Mouse (Mus musculus) common myeloid progenitor, adult 5-6 weeks (primary cell): ENCODE data around the gene Rnasek. TPM values are rescaled to one million over a fixed set of nuclear protein-coding genes. Genes with fewer than 3 reads are reported as not detected.

Experiments
- ATAC-seq: replicated peaks from 2 replicates; pipeline ENCODE4 v1.8.0; 2016; ENCODE audit warnings: low read depth, mild to moderate bottlenecking, moderate TSS enrichment, inconsistent platforms; ENCODE audit not compliant: poor library complexity, severe bottlenecking
- total RNA-seq: library from RNA; stranded (forward); fragments of 200-1000, 187-1606 nt; gene quantifications from 2 replicates; pipeline ENCODE4 v1.2.3, GENCODE M21; 2017

The Rnasek gene
- total RNA-seq, 1 experiment from 2014 or later: 25.7 TPM

DNA sequence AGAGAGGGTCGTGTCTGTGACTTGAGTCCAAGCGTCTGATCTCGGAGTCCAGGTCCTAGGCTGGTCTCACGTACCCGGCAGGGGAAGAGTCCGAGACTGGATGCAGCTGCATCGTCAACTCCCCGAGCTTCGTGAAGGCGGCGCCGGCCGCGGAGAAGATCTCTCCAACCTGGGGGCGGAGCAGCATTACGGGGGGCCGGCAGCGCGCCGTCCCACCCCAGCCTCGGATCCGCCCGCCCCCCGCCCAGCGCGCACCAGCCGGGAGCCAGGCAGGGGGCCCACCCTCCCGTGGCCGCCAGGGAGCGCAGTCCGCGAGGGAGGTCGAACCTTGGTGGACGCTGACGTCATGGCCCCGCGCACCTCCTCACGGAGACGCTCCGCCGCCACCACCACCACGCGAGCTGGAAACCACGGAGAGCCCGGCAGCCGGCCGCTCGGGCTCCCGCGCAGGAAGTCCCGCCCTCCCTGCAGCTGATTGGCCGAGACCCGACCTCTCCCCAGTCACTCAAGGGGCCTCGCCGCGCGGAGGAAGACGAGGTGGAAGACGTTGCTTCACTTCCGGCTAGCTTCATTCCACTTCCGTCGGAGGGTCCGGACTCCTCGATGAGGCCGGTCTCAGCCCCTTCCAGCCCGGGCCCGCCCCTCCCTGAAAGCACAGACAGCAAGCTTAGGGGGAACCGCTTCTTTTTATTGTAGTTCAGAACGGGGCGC lies 2.0 kb downstream of the Rnasek start, which contains the start of gene 0610010K14Rik:
Gene 0610010K14Rik, minus strand, starts transcription at position 458 of the 711 bp plus-strand sequence.
- ATAC-seq: peak; percentile 83

DNA sequence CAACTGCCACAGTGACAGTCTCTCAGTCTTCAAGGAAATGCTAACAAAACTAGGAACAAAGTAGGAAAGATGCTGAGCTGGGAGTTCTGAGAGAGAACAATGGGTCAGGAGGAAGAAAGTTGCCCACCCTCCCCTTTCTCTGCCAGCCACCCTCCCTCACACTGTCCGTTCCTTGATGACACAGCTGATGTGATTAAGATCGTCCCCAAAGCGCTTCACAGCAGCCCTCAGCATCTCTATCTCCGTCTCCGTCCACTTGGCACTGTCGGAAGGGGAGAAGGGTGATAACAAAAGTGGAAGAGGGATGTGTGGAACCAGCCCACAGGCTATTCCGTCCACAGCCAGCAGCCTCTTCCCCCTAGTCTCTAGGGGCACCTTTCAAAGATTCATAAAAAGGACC lies 2.9 kb downstream of the Rnasek start:
- no peak for ATAC-seq

DNA sequence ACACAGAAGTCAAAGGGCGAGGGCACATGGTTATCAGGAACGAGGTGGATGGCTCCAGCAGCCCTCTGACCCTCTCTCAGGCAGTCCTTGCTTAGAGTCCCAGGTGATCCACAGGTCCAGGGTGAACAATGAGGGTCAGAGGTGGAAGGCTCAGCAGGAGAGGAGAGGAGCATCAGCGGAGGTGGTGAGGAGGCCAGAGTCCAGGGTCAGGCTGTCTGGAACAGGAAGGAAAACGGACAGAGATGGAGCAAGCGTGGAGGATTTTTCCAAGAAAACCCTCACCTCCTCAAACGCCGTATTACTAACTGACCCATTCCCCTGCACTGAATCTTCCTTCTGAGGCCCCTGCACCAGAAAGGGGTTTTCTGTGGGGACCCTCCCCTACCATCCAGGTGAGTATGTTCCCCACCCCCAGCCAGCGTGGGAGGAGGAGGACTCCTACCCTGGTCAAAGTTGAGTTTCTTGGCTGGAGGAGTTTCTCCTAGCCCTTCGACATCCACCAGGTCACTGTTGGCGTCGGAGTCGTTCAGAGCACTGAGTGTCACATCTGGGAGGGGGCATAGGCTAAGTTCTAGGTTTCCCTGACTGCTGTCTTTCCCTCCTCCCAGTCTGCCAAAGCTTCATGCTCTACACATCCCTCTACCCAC lies 4.3 kb downstream of the Rnasek start:
- ATAC-seq: no peak

DNA sequence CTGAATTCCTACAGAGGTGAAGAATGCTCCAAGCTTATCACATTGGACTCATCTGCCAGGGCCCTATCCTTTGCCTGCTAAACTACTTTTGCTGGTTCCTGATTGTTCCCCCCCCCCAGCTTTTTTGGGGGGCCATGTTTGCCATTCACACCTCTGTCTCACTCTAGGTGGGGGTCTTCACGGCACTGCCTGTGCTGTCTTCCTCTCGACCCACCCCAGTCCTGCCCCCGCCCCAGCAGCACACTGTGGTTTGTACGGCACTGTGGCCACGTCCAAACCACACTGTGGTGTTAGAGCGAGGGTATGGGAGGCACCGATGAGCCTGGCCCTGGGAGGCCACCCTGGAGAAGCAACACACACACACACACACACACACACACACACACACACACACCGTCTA lies 5.1 kb downstream of the Rnasek start:
- no peak for ATAC-seq

DNA sequence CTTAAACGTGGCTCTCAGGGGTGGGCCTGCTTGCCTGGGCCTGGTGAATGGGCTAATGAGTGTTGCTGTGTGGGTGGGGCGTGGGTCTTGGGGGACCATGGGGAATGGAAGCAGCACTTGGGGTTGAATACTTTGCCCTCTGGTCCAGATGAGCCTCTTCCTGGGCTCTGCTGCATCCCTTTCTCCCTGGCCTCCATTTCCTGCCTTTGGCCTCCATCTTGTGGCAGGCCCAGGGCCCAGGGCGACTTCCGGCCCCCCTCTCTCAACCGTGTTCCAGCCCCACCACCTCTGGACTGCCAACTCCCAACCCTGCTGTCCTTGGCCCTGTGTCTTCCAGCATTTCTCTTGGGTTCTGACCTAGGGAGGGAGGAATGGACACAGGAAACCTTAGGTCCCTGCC lies 5.6 kb downstream of the Rnasek start:
- no peak for ATAC-seq

GRCm38 (mm10) chr11:70233016-70233415 lies 6.6 kb downstream of the Rnasek start:
- no peak for ATAC-seq

DNA sequence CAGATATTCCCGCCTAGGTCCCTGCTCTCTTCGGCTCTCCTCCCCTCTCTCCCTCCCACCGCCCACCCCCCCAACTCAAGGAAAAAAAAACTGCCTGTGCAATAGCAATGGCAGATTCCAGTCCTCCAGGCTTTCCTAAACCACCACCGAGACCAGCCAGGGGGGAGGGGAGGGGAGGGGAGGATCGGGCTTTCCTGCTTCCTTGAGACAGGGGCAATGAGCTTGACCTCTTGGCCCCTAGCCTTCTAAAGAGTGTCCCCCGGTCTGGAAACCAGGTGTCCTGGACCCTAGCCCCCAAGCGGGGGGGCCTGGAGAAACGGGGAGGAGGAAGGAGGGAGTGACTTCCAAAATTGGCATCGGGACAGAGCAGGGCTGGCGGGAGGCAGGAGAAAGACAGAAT lies 7.1 kb downstream of the Rnasek start:
- ATAC-seq: no peak

GRCm38 (mm10) chr11:70230239-70230727 lies 9.4 kb downstream of the Rnasek start:
- peak; percentile 89 for ATAC-seq

DNA sequence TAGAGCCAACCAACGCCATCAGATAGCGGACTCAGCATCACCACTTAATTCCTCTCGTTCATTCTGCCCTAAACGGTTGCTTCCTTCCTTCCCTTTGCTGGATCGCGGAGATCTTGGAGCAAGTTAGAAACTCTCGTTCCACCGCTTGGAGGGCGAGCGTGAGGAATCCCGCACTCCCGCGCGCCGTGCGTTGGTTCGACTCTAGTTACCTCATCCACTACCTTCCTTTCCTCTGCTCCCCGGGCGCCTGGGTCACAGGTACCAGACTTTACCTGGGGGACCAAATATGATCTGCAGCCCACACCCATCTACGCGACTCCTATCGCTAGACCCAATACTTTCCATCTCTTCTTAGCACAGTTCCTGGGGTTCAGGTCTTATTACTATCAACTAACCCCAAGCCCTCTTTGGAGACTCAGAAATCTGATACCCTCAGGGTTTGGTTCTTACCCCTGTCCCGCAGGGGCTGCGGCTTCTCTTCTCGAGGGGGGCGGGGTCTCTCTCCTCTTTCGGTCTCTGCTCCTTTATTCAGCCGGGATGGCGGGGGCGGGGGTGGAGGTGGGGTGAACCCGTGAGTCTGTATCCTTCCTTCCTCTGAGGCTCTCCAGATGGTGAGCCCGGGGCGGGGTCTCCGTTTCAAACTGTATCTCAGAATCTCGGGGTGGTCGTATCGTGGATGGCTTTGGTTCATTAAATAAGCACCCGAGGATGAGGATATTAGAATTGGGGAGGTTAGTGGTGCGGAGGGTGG lies 10.2 kb downstream of the Rnasek start, which contains the start of gene Bcl6b:
Gene Bcl6b, minus strand, starts transcription at position 539 of the 751 bp plus-strand sequence.
- ATAC-seq: no peak

DNA sequence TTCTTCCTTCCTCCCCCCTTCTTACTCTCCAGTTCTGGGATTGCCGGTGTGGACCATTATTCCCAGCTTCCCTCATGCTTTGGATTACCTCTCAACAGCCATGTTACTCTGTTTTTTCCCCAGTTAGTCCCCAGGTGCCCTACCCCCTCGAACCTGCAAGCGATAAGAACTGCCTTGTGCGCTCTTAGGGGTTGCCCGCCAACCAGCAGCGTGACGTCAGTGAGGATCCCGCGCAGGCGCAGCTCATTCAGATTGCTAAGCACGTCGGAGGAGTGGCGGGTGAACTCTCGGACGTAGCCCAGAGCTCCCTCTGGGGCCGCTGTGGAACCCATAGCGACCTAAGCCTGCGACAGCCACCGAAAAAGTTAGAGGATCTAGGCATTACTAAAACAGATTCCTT lies 10.8 kb downstream of the Rnasek start:
- ATAC-seq: peak; percentile 30; the same call in 1 of the 2 replicates

GRCm38 (mm10) chr11:70227661-70228245 lies 11.9 kb downstream of the Rnasek start:
- no peak for ATAC-seq

GRCm38 (mm10) chr11:70227126-70227525 lies 12.5 kb downstream of the Rnasek start:
- ATAC-seq: no peak

DNA sequence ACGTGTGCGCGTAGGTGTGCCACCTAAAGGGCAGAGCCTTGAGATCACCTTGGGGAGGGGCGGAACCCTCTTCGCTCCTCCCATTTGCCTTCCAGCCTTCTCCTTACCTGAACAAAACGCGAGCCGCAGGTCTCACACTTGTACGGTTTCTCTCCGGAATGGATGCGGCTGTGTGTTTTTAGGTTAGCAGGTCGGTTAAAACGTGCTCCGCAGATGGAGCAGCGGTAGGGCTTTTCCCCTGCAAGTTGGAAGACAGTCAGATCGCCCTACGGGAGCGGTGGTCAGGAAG lies 13.1 kb downstream of the Rnasek start:
- no peak for ATAC-seq

GRCm38 (mm10) chr11:70225798-70226601 lies 13.6 kb downstream of the Rnasek start:
- ATAC-seq: no peak

- no peak for ATAC-seq
These were observed 15.9 kb downstream of the Rnasek start for GRCm38 (mm10) chr11:70223724-70224123.

DNA sequence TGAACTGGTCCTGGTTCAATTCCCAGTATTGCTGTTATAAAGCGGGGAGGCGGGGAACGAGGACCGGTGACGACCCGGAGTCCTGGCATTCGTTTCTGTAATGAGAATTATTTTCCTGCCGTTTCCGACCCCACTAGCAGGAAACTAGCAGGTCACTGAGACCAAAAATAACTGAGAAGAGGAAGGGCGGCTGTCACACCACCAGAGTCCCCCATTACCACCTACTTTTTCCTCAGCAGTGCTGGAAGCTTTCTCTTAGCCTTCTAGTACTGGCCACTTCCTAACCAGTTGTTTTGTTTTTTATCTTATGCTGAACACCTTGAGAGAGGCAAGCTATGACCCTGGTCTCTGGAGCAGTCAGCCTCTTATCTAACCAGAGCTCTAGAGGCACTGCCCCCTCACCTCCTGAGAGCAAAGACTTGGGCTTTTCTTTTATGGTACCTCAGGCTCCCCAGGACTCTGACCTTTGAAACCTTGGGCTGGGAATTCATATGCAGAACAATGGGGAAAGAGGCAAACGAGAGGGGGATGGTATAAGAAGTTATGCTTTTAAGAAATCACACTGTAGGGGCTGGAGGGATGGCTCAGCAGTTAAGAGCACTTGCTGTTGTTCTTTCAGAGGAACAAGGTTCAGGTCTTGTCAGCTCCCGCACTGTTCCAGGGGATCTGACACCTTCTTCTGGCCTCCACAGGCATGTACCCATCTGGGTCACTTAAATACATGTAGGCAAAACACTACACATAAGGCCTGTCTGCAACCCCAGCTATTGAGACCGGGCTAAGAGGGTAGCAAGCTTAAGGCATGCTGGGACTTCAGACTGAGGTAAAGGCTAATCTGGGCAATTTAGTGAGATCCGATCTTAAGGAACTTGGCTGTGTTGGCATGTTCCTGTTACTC lies 17.8 kb downstream of the Rnasek start:
- ATAC-seq: peak; percentile 43

GRCm38 (mm10) chr11:70220731-70221602 lies 18.7 kb downstream of the Rnasek start, which contains the start of gene Slc16a13:
TSS of gene Slc16a13 (minus strand) at chr11:70221064.
- ATAC-seq: peak; percentile 81

GRCm38 (mm10) chr11:70220323-70220722 lies 19.3 kb downstream of the Rnasek start:
- ATAC-seq: no peak
